Mouse (Mus musculus): ENCODE measurements around the gene Cyp39a1. TPM values are rescaled to one million over a fixed set of nuclear protein-coding genes. Genes with fewer than 3 reads are reported as not detected.

The Cyp39a1 gene
- polyA plus RNA-seq, 1 experiment: 0.62 TPM

DNA sequence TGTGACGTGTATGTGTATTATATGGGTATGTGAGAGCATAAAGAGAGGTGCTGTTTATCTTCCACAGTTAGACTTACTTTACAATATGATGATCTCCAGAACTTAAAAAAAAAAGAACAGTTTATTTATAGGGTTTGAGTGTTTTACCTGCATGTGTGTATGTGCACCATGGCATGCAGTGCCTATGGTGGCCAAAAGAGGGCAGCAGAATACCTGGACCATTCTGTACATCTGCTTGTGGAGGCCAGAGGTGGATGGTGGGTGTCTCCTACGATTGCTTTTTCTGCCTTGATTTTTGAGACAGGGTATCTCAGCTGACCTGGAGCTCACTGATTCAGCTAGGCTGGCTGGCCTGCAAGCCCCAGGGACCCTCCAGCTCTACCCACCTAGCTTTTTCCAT lies 57.3 kb downstream of the Cyp39a1 start:
- no peak overlapping the region for H3ac ChIP-seq (ENCODE audit: control insufficient read depth, insufficient read length, low read depth)
- H3K36me3 ChIP-seq (ENCODE audit: control insufficient read depth, insufficient read depth): no peaks in the 10 kb centered on the region
- H3K79me3 ChIP-seq (ENCODE audit: low read depth): no peaks in the 10 kb centered on the region
- TF ChIP-seq MYOG (IDR thresholded peaks at IDR 0.05; ENCODE audit: control insufficient read depth, extremely low read depth, insufficient read length) (no peak), MYOD1 (IDR thresholded peaks at IDR 0.05; ENCODE audit: control insufficient read depth, insufficient read length, low read depth) (no peak), MAX (IDR thresholded peaks at IDR 0.05) (no peak), USF1 (IDR thresholded peaks at IDR 0.05; ENCODE audit: low read depth) (no peak), FOSL1 (IDR thresholded peaks at IDR 0.05; ENCODE audit: insufficient read depth, low read length, poor library complexity, severe bottlenecking) (no peak), CEBPB (IDR thresholded peaks at IDR 0.05; ENCODE audit: low read depth) (no peak), CTCF (IDR thresholded peaks at IDR 0.05; ENCODE audit: control insufficient read depth, insufficient read depth, insufficient read length) (no peak)
- H3K79me2 ChIP-seq (ENCODE audit: control insufficient read depth, insufficient read depth): no peaks in the 10 kb centered on the region
- H3K27me3 ChIP-seq (ENCODE audit: control insufficient read depth, insufficient read depth, insufficient read length): no peaks in the 10 kb centered on the region
- H3K4me3 ChIP-seq (ENCODE audit: insufficient read depth, poor library complexity, severe bottlenecking): no peak overlapping the region

DNA sequence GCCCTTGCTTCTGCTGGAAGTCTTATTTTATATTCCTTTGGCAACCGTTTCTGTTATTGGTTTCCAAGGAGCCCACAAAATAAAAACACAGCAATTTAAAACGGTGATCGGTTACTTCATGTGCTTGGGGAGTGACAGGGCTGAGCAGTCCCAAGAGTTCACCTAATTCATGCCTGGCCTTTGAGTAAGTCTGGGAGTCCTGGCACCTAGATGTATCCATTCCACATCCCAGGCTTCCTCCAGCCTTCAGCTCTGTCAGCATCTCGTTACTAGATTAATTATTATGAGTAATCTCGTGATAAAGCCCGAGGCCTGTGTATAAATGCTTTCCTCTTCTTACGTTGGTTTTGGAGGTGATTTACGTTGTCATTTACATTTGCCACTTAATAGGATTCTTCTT lies 64.1 kb downstream of the Cyp39a1 start:
- no peak overlapping the region for H3ac ChIP-seq (ENCODE audit: control insufficient read depth, insufficient read length, low read depth)
- no peaks in the 10 kb centered on the region for H3K79me3 ChIP-seq (ENCODE audit: low read depth)
- H3K27me3 ChIP-seq (ENCODE audit: control insufficient read depth, insufficient read depth, insufficient read length): no peaks in the 10 kb centered on the region
- no peaks in the 10 kb centered on the region for H3K36me3 ChIP-seq (ENCODE audit: control insufficient read depth, insufficient read depth)
- no peaks in the 10 kb centered on the region for H3K79me2 ChIP-seq (ENCODE audit: control insufficient read depth, insufficient read depth)
- no peak overlapping the region for H3K4me3 ChIP-seq (ENCODE audit: insufficient read depth, poor library complexity, severe bottlenecking)
- TF ChIP-seq FOSL1 (IDR thresholded peaks at IDR 0.05; ENCODE audit: insufficient read depth, low read length, poor library complexity, severe bottlenecking) (no peak), MAX (IDR thresholded peaks at IDR 0.05) (no peak), USF1 (IDR thresholded peaks at IDR 0.05; ENCODE audit: low read depth) (no peak), CTCF (IDR thresholded peaks at IDR 0.05; ENCODE audit: control insufficient read depth, insufficient read depth, insufficient read length) (no peak), CEBPB (IDR thresholded peaks at IDR 0.05; ENCODE audit: low read depth) (no peak), MYOG (IDR thresholded peaks at IDR 0.05; ENCODE audit: control insufficient read depth, extremely low read depth, insufficient read length) (no peak), MYOD1 (IDR thresholded peaks at IDR 0.05; ENCODE audit: control insufficient read depth, insufficient read length, low read depth) (no peak)

DNA sequence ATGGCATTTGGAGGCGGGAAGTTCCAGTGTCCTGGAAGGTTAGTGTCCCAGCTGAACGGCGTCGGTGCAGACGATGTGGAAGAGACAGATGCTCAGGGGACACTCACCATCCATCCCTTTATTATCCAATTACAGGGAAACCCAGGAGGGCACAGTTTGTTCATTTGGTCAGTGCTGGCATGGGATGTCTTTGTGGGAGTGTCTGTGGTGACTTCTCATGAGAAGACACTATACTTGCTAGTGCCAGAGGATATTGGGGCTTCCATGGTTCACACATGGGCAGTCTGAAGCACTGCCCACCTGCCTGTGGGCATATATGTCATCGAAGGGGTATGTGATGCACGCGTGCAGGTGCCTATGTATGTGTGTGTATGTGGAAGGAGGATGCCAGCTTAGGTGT lies 64.8 kb downstream of the Cyp39a1 start:
- Histone ChIP-seq H3ac (ENCODE audit: control insufficient read depth, insufficient read length, low read depth) (no peak overlapping the region), H3K79me2 (ENCODE audit: control insufficient read depth, insufficient read depth) (no peaks in the 10 kb centered on the region), H3K36me3 (ENCODE audit: control insufficient read depth, insufficient read depth) (no peaks in the 10 kb centered on the region), H3K79me3 (ENCODE audit: low read depth) (no peaks in the 10 kb centered on the region), H3K27me3 (ENCODE audit: control insufficient read depth, insufficient read depth, insufficient read length) (no peaks in the 10 kb centered on the region), H3K4me3 (ENCODE audit: insufficient read depth, poor library complexity, severe bottlenecking) (no peak overlapping the region)
- TF ChIP-seq CEBPB (IDR thresholded peaks at IDR 0.05; ENCODE audit: low read depth): no peak
- no peak for TF ChIP-seq FOSL1 (IDR thresholded peaks at IDR 0.05; ENCODE audit: insufficient read depth, low read length, poor library complexity, severe bottlenecking)
- no peak for TF ChIP-seq USF1 (IDR thresholded peaks at IDR 0.05; ENCODE audit: low read depth)
- TF ChIP-seq MYOG (IDR thresholded peaks at IDR 0.05; ENCODE audit: control insufficient read depth, extremely low read depth, insufficient read length): no peak
- no peak for TF ChIP-seq CTCF (IDR thresholded peaks at IDR 0.05; ENCODE audit: control insufficient read depth, insufficient read depth, insufficient read length)
- no peak for TF ChIP-seq MAX (IDR thresholded peaks at IDR 0.05)
- no peak for TF ChIP-seq MYOD1 (IDR thresholded peaks at IDR 0.05; ENCODE audit: control insufficient read depth, insufficient read length, low read depth)

DNA sequence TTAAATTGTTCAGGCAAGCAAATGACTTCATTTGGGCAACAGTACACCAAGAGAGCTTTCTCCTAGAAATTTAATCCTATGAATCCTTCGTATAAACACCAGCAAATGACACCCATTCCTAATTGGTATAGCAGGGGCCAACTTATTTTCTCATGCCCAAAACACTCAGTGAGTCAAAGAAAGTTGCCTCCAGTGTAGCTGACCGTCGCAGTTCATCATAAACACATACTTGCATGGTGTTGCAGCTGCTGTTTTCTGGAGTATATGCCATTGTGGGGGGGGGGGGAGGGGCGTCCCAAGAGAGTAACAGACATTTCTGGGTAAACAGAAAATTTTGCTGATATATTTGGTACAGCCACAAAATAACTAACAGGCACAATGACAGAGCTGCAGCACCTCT lies 67.0 kb downstream of the Cyp39a1 start:
- Histone ChIP-seq H3K27me3 (ENCODE audit: control insufficient read depth, insufficient read depth, insufficient read length) (no peaks in the 10 kb centered on the region), H3K79me3 (ENCODE audit: low read depth) (no peaks in the 10 kb centered on the region), H3K4me3 (ENCODE audit: insufficient read depth, poor library complexity, severe bottlenecking) (no peak overlapping the region), H3ac (ENCODE audit: control insufficient read depth, insufficient read length, low read depth) (no peak overlapping the region), H3K79me2 (ENCODE audit: control insufficient read depth, insufficient read depth) (no peaks in the 10 kb centered on the region), H3K36me3 (ENCODE audit: control insufficient read depth, insufficient read depth) (no peaks in the 10 kb centered on the region)
- TF ChIP-seq MYOD1 (IDR thresholded peaks at IDR 0.05; ENCODE audit: control insufficient read depth, insufficient read length, low read depth) (peak; percentile 39), CTCF (IDR thresholded peaks at IDR 0.05; ENCODE audit: control insufficient read depth, insufficient read depth, insufficient read length) (no peak)

DNA sequence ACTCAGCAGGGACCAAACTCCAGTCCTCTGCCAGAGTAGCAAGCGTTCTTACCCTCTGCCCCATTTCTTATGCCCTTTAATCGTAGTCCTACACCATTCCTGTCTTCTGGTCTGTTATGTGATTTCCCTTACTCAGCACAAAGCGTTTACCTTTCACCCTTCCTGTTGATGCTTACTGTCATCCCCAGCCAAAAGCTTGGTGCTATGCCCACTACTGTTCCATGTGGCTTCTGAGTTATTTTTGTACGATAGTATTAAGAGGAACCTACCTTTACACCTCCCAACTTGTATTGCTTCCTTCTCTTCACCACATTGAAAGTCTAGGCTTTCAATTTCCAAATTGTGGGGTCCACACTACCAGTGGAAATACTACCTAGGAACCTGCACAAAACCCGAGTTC lies 76.7 kb downstream of the Cyp39a1 start:
- TF ChIP-seq MAX (IDR thresholded peaks at IDR 0.05) (no peak), CTCF (IDR thresholded peaks at IDR 0.05; ENCODE audit: control insufficient read depth, insufficient read depth, insufficient read length) (no peak), USF1 (IDR thresholded peaks at IDR 0.05; ENCODE audit: low read depth) (no peak), FOSL1 (IDR thresholded peaks at IDR 0.05; ENCODE audit: insufficient read depth, low read length, poor library complexity, severe bottlenecking) (no peak), CEBPB (IDR thresholded peaks at IDR 0.05; ENCODE audit: low read depth) (no peak), MYOG (IDR thresholded peaks at IDR 0.05; ENCODE audit: control insufficient read depth, extremely low read depth, insufficient read length) (no peak), MYOD1 (IDR thresholded peaks at IDR 0.05; ENCODE audit: control insufficient read depth, insufficient read length, low read depth) (no peak)
- Histone ChIP-seq H3K79me3 (ENCODE audit: low read depth) (no peaks in the 10 kb centered on the region), H3ac (ENCODE audit: control insufficient read depth, insufficient read length, low read depth) (no peak overlapping the region), H3K79me2 (ENCODE audit: control insufficient read depth, insufficient read depth) (no peaks in the 10 kb centered on the region), H3K36me3 (ENCODE audit: control insufficient read depth, insufficient read depth) (no peaks in the 10 kb centered on the region), H3K4me3 (ENCODE audit: insufficient read depth, poor library complexity, severe bottlenecking) (no peak overlapping the region), H3K27me3 (ENCODE audit: control insufficient read depth, insufficient read depth, insufficient read length) (no peaks in the 10 kb centered on the region)

DNA sequence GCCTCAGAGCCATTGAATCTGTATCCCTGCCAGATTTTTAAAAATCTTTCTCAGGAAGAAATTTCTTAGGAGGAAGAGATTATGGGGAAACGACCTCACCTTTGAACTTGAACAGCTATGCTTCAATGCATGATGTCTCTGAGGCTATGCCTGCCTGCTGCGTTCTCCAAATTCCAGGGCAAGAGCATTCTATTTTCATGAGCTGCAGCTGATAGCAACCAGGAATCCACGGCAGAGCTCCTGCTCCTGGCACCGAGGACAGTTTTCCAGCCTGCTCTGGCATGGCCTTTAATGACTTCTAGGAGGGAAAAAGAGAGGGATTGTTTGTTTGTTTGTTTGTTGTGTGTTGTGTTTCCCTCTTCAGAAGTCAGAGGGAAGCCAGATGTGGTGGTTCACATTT lies 77.2 kb downstream of the Cyp39a1 start:
- TF ChIP-seq FOSL1 (IDR thresholded peaks at IDR 0.05; ENCODE audit: insufficient read depth, low read length, poor library complexity, severe bottlenecking) (no peak), USF1 (IDR thresholded peaks at IDR 0.05; ENCODE audit: low read depth) (no peak), CTCF (IDR thresholded peaks at IDR 0.05; ENCODE audit: control insufficient read depth, insufficient read depth, insufficient read length) (no peak), MYOG (IDR thresholded peaks at IDR 0.05; ENCODE audit: control insufficient read depth, extremely low read depth, insufficient read length) (no peak), CEBPB (IDR thresholded peaks at IDR 0.05; ENCODE audit: low read depth) (no peak), MAX (IDR thresholded peaks at IDR 0.05) (no peak), MYOD1 (IDR thresholded peaks at IDR 0.05; ENCODE audit: control insufficient read depth, insufficient read length, low read depth) (no peak)
- no peak overlapping the region for H3K4me3 ChIP-seq (ENCODE audit: insufficient read depth, poor library complexity, severe bottlenecking)
- H3K36me3 ChIP-seq (ENCODE audit: control insufficient read depth, insufficient read depth): no peaks in the 10 kb centered on the region
- no peaks in the 10 kb centered on the region for H3K27me3 ChIP-seq (ENCODE audit: control insufficient read depth, insufficient read depth, insufficient read length)
- no peak overlapping the region for H3ac ChIP-seq (ENCODE audit: control insufficient read depth, insufficient read length, low read depth)
- H3K79me3 ChIP-seq (ENCODE audit: low read depth): no peaks in the 10 kb centered on the region
- H3K79me2 ChIP-seq (ENCODE audit: control insufficient read depth, insufficient read depth): no peaks in the 10 kb centered on the region

Data from C2C12 (cell line).